Comparison of ENCODE assay signal across 26 mouse cellular contexts in the genomic region with DNA sequence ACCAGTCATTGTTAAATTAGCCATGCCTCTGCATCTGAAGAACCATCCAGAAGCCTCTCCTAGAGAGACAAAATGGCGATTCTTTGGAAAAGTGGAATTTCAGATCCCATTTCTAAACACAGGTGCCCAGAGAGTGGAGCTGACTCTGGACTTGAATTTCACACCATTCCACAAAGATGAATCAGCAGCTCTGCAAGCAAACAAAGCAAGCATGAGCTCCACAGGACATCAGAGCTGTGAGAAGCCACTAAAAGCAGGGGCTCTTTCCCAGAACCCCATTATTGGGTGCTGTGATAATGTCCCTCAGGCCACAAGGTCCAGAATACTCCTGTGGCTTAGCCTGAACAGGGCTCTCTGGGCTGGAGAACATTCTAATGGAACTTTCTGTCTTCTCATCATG.
"Had no signal": no experiment of that assay in that cellular context is flagged by ENCODE, and none has a peak within 500 bp of the region (broad histone marks: within the 10 kb centered on the region; RNA-seq: fewer than 3 reads in every experiment).

No protein-coding gene starts in this region.

- H3K9me3 ChIP-seq: heart, embryonic 10.5 days; heart, embryonic 12.5 days; intestine, embryonic 15.5 days; limb, embryonic 10.5 days; liver, embryonic 15.5 days had no signal

- H3K9ac ChIP-seq: heart, embryonic 12.5 days; hindbrain, embryonic 12.5 days; hindbrain, embryonic 14.5 days; intestine, embryonic 15.5 days; limb, embryonic 12.5 days; liver, embryonic 13.5 days; liver, embryonic 15.5 days had no signal

- ATAC-seq: hindbrain, embryonic 16.5 days; inflammation-experienced regulatory T-cells, adult 6 months; intestine, embryonic 15.5 days; intestine, postnatal 0 days had no signal

- H3K27ac ChIP-seq: heart, embryonic 10.5 days; hindbrain, embryonic 10.5 days; hindbrain, embryonic 12.5 days; hindbrain, embryonic 14.5 days; intestine, embryonic 15.5 days; layer of hippocampus, adult 2 months; limb, embryonic 10.5 days; limb, embryonic 12.5 days; liver, embryonic 13.5 days; liver, embryonic 15.5 days had no signal

- DNase-seq: gastrocnemius, postnatal 14 days; gastrocnemius, postnatal 36 days; heart, adult 18-20 months; heart, postnatal 10 days; heart, postnatal 4 days; kidney, adult 18-20 months; kidney, adult 8-10 months; kidney, postnatal 10 days; kidney, postnatal 25 days; kidney, postnatal 4 days; liver; liver, embryonic 13.5 days had no signal

- H3K27me3 ChIP-seq: heart, embryonic 12.5 days; hindbrain, embryonic 12.5 days; intestine, embryonic 15.5 days; limb, embryonic 12.5 days; liver, embryonic 13.5 days; liver, embryonic 15.5 days had no signal

- H3K4me2 ChIP-seq: heart, embryonic 12.5 days; hindbrain, embryonic 12.5 days; hindbrain, embryonic 14.5 days; intestine, embryonic 15.5 days; limb, embryonic 12.5 days; liver, embryonic 11.5 days; liver, embryonic 13.5 days; liver, embryonic 15.5 days had no signal

- H3K36me3 ChIP-seq: heart, embryonic 10.5 days; heart, embryonic 12.5 days; hindbrain, embryonic 10.5 days; hindbrain, embryonic 12.5 days; intestine, embryonic 15.5 days; limb, embryonic 10.5 days; limb, embryonic 12.5 days; liver, embryonic 13.5 days; liver, embryonic 15.5 days had no signal

- H3K4me1 ChIP-seq: heart, embryonic 10.5 days; heart, embryonic 12.5 days; hindbrain, embryonic 10.5 days; hindbrain, embryonic 12.5 days; intestine, embryonic 15.5 days; limb, embryonic 10.5 days; limb, embryonic 12.5 days; liver, embryonic 13.5 days; liver, embryonic 15.5 days had no signal

- H3K4me3 ChIP-seq: heart, embryonic 10.5 days; heart, embryonic 12.5 days; hindbrain, embryonic 10.5 days; hindbrain, embryonic 12.5 days; intestine, embryonic 15.5 days; layer of hippocampus, adult 2 months; limb, embryonic 10.5 days; limb, embryonic 12.5 days; liver, embryonic 13.5 days; liver, embryonic 15.5 days had no signal
